Mouse (Mus musculus) embryonic facial prominence, embryonic 14.5 days (tissue): Measurements from ENCODE around the gene Cxcr5. TPM values are rescaled to one million over a fixed set of nuclear protein-coding genes. Genes with fewer than 3 reads are reported as not detected.

Experiments used
- ATAC-seq: fragments of 200-750 bp; cut with Nextera tagmentation; 2 replicates; pipeline ENCODE4 v1.8.0; 2017; ENCODE audit warnings: low read depth, moderate number of reproducible peaks, moderate TSS enrichment
- DNase-seq: peaks from one replicate; pipeline ENCODE4 v3.0.0-alpha.2; 2015; ENCODE audit warnings: low spot score
- H3K27ac ChIP-seq: fragments of 300-500 bp; sonication (generic); replicated peaks from 2 replicates; pipeline ENCODE4 v1.5.1; 2014; ENCODE audit warnings: low read depth, mild to moderate bottlenecking, low read length, moderate library complexity
- H3K27me3 ChIP-seq: fragments of 300-500 bp; sonication (generic); replicated peaks from 2 replicates; pipeline ENCODE4 v1.6.1; 2014; ENCODE audit warnings: low read length; ENCODE audit not compliant: control insufficient read depth, insufficient read depth
- H3K36me3 ChIP-seq: fragments of 300-500 bp; sonication (generic); 2 replicates; pipeline ENCODE4 v1.6.1; 2014; ENCODE audit warnings: low read length, mixed read lengths; ENCODE audit not compliant: control insufficient read depth, insufficient read depth
- H3K4me1 ChIP-seq: fragments of 300-500 bp; sonication (generic); 2 replicates; pipeline ENCODE4 v1.6.1; 2014; ENCODE audit warnings: antibody characterized with exemption, low read length; ENCODE audit not compliant: control insufficient read depth, insufficient read depth
- H3K4me2 ChIP-seq: fragments of 300-500 bp; sonication (generic); 2 replicates; pipeline ENCODE4 v1.6.1; 2014; ENCODE audit warnings: low read depth, mild to moderate bottlenecking, low read length, moderate library complexity, mixed read lengths
- H3K4me3 ChIP-seq: fragments of 300-500 bp; sonication (generic); 2 replicates; pipeline ENCODE4 v1.5.1; 2014; ENCODE audit warnings: low read depth, mild to moderate bottlenecking, low read length
- H3K9ac ChIP-seq: fragments of 300-500 bp; sonication (generic); 2 replicates; pipeline ENCODE4 v1.6.1; 2014; ENCODE audit warnings: low read depth, mild to moderate bottlenecking, low read length, moderate library complexity, mixed read lengths
- H3K9me3 ChIP-seq: fragments of 300-500 bp; sonication (generic); 2 replicates; pipeline ENCODE4 v1.6.1; 2016; ENCODE audit warnings: low read length; ENCODE audit not compliant: control insufficient read depth
- WGBS: fragments of 180-500 bp; shearing (Covaris S2); extraction: QIAGEN DNeasy Blood & Tissue Kit; methylation state at CpG from one replicate; pipeline ENCODE4 v1.1.7; 2014; 5-methylcytosine and 5-hydroxymethylcytosine counted together
- polyA plus RNA-seq: library from polyadenylated mRNA; unstranded; fragments of >200 nt; fragmentation: Nextera tagmentation; extraction: Ambion mirVana; gene quantifications from 2 replicates; pipeline ENCODE4 v1.2.1, GENCODE M21; 2014

Gene Cxcr5
- polyA plus RNA-seq, 1 experiment from 2014 or later = 0.35 TPM

GRCm38 (mm10) chr9:44474327-44474726, 87.3 kb downstream of the Cxcr5 start:
- Histone ChIP-seq H3K4me2 (no peak overlapping the region), H3K36me3 (no peaks in the 10 kb centered on the region), H3K27me3 (no peaks in the 10 kb centered on the region), H3K27ac (no peak overlapping the region), H3K9ac (no peak overlapping the region), H3K4me1 (peaks cover 8% of the 10 kb centered on the region; the same call in 1 of the 2 replicates), H3K4me3 (no peak overlapping the region), H3K9me3 (no peaks in the 10 kb centered on the region)
- ATAC-seq (no peak), DNase-seq (no peak)
- 44% methylated on average over 1 of the region's 1 CpGs for WGBS

GRCm38 (mm10) chr9:44473184-44473583, 88.5 kb downstream of the Cxcr5 start:
- no peak overlapping the region for H3K9ac ChIP-seq
- no peaks in the 10 kb centered on the region for H3K9me3 ChIP-seq
- DNase-seq (no peak), ATAC-seq (no peak)
- H3K4me3 ChIP-seq = no peak overlapping the region
- no peaks in the 10 kb centered on the region for H3K36me3 ChIP-seq
- peaks cover 8% of the 10 kb centered on the region; the same call in 1 of the 2 replicates for H3K4me1 ChIP-seq
- WGBS = 64% methylated on average over 3 of the region's 3 CpGs
- no peaks in the 10 kb centered on the region for H3K27me3 ChIP-seq
- no peak overlapping the region for H3K4me2 ChIP-seq
- H3K27ac ChIP-seq = no peak overlapping the region

GRCm38 (mm10) chr9:44468800-44469199, 92.9 kb downstream of the Cxcr5 start:
- 35% methylated on average over 2 of the region's 2 CpGs for WGBS

GRCm38 (mm10) chr9:44468224-44468623, 93.5 kb downstream of the Cxcr5 start:
- Histone ChIP-seq H3K27ac (no peak overlapping the region), H3K4me2 (no peak overlapping the region), H3K36me3 (no peaks in the 10 kb centered on the region), H3K4me3 (no peak overlapping the region), H3K27me3 (no peaks in the 10 kb centered on the region), H3K9ac (no peak overlapping the region), H3K4me1 (no peaks in the 10 kb centered on the region), H3K9me3 (no peaks in the 10 kb centered on the region)
- ATAC-seq (no peak), DNase-seq (no peak)
- WGBS = 42% methylated on average over 7 of the region's 7 CpGs

More at GRCm38 (mm10) chr9:44468800-44469199, 92.9 kb downstream of the Cxcr5 start:
- H3K4me3 ChIP-seq = no peak overlapping the region
- no peak overlapping the region for H3K9ac ChIP-seq
- H3K27ac ChIP-seq = no peak overlapping the region
- ATAC-seq = no peak
- no peaks in the 10 kb centered on the region for H3K9me3 ChIP-seq
- H3K27me3 ChIP-seq = no peaks in the 10 kb centered on the region
- H3K36me3 ChIP-seq = no peaks in the 10 kb centered on the region
- H3K4me1 ChIP-seq = no peaks in the 10 kb centered on the region
- DNase-seq = no peak
- H3K4me2 ChIP-seq = no peak overlapping the region

GRCm38 (mm10) chr9:44461950-44462349, 99.7 kb downstream of the Cxcr5 start:
- no peak overlapping the region for H3K27ac ChIP-seq
- no peaks in the 10 kb centered on the region for H3K36me3 ChIP-seq
- H3K9me3 ChIP-seq = no peaks in the 10 kb centered on the region
- no peak for ATAC-seq
- no peak for DNase-seq
- no peak overlapping the region for H3K4me3 ChIP-seq
- H3K9ac ChIP-seq = no peak overlapping the region
- no peaks in the 10 kb centered on the region for H3K4me1 ChIP-seq
- 76% methylated on average over 5 of the region's 5 CpGs for WGBS
- no peak overlapping the region for H3K4me2 ChIP-seq
- no peaks in the 10 kb centered on the region for H3K27me3 ChIP-seq

Other genes with a start within 250 kb of the Cxcr5 start
- 7.3 and 9.5 TPM in 2 replicates for gene C2cd2l, start 241.6 kb downstream of the Cxcr5 start, polyA plus RNA-seq
- gene Dpagt1, start 235.9 kb downstream of the Cxcr5 start, polyA plus RNA-seq = 34.3 and 34.9 TPM in 2 replicates
- gene H2afx, start 227.2 kb downstream of the Cxcr5 start, polyA plus RNA-seq = 202 and 227 TPM in 2 replicates
- gene Hmbs, start 217.6 kb downstream of the Cxcr5 start, polyA plus RNA-seq = 98.5 and 99.9 TPM in 2 replicates
- gene Vps11, start 200.2 kb downstream of the Cxcr5 start, polyA plus RNA-seq = 24.5 and 25.8 TPM in 2 replicates
- 29.6 and 30.0 TPM in 2 replicates for gene Hyou1, start 182.4 kb downstream of the Cxcr5 start, polyA plus RNA-seq
- 19.0 and 20.1 TPM in 2 replicates for gene Slc37a4, start 165.0 kb downstream of the Cxcr5 start, polyA plus RNA-seq
- 2,445 and 2,627 TPM in 2 replicates for gene Rps25, start 154.7 kb downstream of the Cxcr5 start, polyA plus RNA-seq
- 130 and 133 TPM in 2 replicates for gene Trappc4, start 154.3 kb downstream of the Cxcr5 start, polyA plus RNA-seq
- 19.4 and 23.6 TPM in 2 replicates for gene Ccdc84, start 143.3 kb downstream of the Cxcr5 start, polyA plus RNA-seq
- gene Foxr1, start 120.7 kb downstream of the Cxcr5 start, polyA plus RNA-seq = not detected in 2 replicates
- 1.7 and 2.3 TPM in 2 replicates for gene Upk2, start 106.9 kb downstream of the Cxcr5 start, polyA plus RNA-seq
- gene Bcl9l, start 79.1 kb downstream of the Cxcr5 start, polyA plus RNA-seq = 16.9 and 18.7 TPM in 2 replicates
- 16.1 and 18.2 TPM in 2 replicates for gene Ddx6, start 43.0 kb upstream of the Cxcr5 start, polyA plus RNA-seq
- not detected in 2 replicates for gene Treh, start 111.4 kb upstream of the Cxcr5 start, polyA plus RNA-seq
- gene Phldb1, start 173.3 kb upstream of the Cxcr5 start, polyA plus RNA-seq = 40.3 and 40.9 TPM in 2 replicates
- gene Arcn1, start 206.0 kb upstream of the Cxcr5 start, polyA plus RNA-seq = 220 and 226 TPM in 2 replicates
- 101 and 121 TPM in 2 replicates for gene Ift46, start 206.0 kb upstream of the Cxcr5 start, polyA plus RNA-seq
- 2.0 and 2.3 TPM in 2 replicates for gene Tmem25, start 237.4 kb upstream of the Cxcr5 start, polyA plus RNA-seq
- not detected in 2 replicates for gene Ttc36, start 241.2 kb upstream of the Cxcr5 start, polyA plus RNA-seq